Mouse (Mus musculus) heart, adult 2 months (tissue): Measurements from ENCODE around the gene Fer.

Experiments
- CTCF ChIP-seq: fragments of 200-600 bp; IDR thresholded peaks from 2 replicates; pipeline ENCODE4 v1.8.1; 2022; ENCODE audit warnings: antibody characterized with exemption, mild to moderate bottlenecking, moderate library complexity
- EP300 ChIP-seq: fragments of 200-500 bp; IDR thresholded peaks from 2 replicates; pipeline ENCODE4 v1.6.1; 2011; ENCODE audit warnings: low read depth, low read length, control low read depth; ENCODE audit not compliant: insufficient read depth

- TF ChIP-seq CTCF, result no peak
- no peak for TF ChIP-seq EP300
These were observed 304.9 kb downstream of the Fer start for GRCm38 (mm10) chr17:64167731-64168130.
